Mouse (Mus musculus): Measurements from ENCODE around the gene Bcl7c.
A peak's percentile ranks its signal among the peaks of the same experiment; 100 is the strongest.
"Not testable (repeated sequence)": the region's sequence is repeated elsewhere in the genome, so short reads cannot be mapped to it uniquely, and the experiment has no call there.

Gene Bcl7c

DNA sequence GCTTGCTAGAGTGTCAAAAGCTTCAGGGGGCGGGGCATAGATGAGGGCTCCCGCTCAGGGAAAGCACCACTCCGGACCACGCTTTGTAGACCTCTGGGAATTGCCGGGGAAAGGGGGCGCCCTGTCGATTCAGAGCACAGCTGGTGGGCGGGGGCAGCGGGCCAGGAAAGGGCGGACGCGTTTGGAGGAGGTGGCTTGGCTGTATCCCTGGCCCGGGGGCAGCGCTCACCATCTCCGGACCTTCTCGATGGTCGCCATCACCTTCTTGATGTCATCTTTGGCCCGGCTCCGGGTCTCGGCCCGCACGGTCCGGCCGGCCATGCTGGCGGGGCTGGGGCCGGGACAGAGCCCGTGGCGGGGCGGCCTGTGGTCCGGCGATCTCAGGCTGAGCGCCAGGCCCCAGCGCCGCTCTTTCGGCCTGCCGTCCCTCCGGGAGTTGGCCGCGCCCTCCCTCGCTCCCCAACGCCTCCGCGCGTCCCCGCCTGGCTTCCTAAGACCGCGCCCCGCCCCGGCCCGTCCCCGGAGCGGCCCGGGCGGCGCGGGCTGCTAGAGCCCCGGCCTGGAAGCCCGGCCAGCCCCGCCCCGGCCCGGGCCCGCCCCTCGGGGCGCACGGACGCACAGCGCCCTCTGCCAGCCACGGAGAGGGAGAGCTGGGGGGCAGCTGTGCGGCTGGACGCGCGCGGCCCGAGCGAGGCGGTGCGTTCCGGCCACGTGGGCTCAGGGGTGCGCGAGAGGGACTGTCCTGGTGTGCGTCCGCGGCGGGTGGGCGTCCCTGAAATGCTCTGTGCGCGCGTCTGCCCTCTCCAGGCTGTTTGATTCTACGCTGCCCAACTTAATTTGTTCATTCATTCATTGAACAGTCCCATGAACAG, at the start of gene Bcl7c:
TSS of gene Bcl7c (minus strand) at position 727 of the 872 bp plus-strand sequence.
- DNase-seq (ENCODE audit: low read depth, low spot score), result peak; percentile 82

DNA sequence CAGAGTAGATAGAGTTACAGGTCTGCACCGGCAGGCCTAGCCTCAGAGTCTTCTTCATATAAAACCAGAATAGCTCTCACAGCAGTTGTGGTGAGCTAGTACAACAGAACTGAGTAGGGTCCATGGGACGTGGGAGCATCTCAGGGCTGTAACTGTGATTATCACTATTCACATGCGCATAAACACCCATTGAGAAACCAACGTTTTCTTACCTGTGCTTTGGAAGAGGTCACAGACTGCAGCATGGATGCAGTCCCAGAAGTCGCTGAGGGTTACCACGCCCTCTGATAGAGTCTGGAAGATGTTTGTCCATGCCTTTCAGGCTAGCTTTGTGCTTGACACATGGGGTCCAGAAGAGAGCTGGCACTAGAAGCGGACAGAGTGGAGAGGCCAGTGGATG, 45.0 kb upstream of the Bcl7c start:
- no peak for DNase-seq (ENCODE audit: low read depth, low spot score)

DNA sequence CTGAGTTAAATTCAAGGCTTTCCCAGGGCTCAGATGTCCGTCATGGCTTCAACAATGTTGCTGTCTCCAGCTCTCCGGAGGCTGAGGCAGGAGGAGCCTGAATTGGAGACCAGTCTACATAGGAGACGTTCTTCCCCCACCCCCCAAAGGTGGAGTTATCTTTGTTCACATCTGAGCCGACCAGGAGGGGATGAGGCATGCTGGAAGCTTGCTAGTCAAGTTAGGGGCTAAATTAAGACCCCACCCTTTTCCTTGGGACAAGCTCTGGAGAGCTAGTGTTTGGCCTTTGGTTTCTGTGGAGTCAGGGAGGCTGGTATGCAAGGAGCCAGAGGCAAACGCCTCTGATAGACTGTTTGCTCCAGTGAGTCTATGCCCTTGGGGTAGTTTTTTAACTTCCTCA, 44.4 kb upstream of the Bcl7c start:
- no peak for DNase-seq (ENCODE audit: low read depth, low spot score)

DNA sequence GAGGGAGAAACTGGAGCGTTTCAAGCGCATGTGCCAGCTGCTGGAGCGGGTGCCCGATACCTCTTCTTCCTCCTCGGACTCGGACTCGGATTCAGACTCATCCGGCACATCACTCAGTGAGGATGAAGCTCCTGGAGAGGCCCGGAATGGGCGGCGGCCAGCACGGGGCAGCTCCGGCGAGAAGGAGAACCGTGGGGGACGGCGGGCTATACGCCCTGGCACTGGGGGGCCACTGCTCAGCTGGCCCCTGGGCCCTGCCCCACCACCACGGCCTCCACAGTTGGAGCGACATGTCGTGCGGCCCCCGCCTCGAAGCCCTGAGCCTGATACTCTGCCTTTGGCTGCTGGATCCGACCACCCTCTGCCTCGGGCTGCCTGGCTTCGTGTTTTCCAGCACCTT, 43.3 kb upstream of the Bcl7c start:
- no peak for DNase-seq (ENCODE audit: low read depth, low spot score)

DNA sequence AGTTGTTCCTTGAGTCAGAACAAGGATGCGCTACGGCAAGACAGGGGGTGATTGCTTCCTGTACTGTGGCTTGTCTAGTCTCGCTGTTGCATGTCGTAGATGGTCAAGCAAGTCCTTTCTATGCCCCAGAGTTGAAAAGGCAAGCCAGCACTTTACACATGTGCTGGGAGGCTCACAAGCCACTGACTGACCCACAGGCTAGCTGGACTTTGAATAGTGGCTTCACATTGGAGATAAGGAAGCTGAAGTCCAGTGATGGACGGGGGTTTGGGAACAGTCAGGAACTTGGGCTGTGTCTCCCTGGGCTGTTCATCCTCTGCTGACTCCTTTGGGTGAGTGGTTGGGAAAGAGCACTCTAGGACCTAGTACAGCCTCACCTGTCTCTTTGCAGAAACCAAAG, 42.9 kb upstream of the Bcl7c start:
- DNase-seq (ENCODE audit: low read depth, low spot score), result no peak

DNA sequence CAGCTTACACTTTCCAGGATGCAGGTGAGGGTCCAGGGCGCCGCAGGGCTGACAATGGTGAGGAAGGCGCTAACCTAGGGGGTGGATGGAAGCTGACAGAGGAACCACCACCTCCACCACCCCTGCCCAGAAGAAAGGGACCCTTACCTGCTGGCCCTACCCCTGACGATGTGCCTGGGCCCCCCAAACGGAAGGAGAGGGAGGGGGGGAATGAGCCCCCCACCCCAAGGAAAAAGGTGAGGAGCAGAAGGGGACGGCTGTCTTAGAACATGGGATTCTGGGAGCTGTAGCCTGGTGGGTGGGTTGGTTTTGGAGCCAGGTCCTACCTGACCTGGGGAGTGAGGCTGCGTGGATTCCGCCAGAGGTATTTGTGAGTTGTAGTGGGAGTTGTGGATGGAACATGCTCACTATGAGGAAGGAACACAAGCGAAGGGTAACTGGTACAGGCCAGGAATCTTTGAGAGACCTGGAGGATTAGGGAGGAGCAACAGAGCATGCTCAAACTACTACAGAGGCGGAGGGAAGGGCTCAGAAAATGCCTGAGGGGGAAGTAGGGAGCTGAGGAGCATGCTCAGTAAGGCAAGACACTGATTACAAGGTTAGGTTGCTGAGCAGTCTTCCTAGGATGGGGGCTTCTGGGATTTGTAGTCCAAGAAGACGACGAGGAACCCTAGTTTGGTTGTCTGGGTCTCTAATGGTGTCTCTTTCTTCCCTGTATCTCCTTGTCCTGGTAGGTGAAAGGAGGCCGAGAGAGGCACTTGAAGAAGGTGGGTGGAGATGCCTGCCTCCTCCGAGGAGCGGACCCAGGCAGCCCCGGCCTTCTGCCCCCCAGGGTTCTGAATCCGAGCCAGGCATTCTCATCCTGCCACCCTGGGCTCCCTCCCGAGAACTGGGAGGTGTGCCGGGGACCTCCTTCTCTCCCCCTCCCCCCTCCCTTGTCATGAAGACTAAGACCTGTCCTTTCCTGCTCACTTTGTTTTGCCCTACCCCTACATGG, 41.7 kb upstream of the Bcl7c start:
- DNase-seq (ENCODE audit: low read depth, low spot score), result no peak

DNA sequence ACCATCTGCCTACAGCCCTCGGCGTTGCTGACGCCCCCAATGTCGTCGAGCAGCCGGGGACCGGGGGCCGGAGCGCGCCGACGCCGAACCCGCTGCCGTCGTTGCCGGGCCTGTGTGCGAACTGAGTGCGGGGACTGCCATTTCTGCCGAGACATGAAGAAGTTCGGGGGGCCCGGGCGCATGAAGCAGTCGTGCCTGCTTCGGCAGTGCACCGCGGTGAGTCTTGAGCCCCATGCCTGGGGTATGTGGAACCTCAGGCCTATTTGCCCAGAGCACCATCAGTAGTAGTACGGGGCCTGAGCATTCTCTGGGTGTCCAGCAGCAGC, 39.5 kb upstream of the Bcl7c start:
- DNase-seq (ENCODE audit: low read depth, low spot score), result no peak

DNA sequence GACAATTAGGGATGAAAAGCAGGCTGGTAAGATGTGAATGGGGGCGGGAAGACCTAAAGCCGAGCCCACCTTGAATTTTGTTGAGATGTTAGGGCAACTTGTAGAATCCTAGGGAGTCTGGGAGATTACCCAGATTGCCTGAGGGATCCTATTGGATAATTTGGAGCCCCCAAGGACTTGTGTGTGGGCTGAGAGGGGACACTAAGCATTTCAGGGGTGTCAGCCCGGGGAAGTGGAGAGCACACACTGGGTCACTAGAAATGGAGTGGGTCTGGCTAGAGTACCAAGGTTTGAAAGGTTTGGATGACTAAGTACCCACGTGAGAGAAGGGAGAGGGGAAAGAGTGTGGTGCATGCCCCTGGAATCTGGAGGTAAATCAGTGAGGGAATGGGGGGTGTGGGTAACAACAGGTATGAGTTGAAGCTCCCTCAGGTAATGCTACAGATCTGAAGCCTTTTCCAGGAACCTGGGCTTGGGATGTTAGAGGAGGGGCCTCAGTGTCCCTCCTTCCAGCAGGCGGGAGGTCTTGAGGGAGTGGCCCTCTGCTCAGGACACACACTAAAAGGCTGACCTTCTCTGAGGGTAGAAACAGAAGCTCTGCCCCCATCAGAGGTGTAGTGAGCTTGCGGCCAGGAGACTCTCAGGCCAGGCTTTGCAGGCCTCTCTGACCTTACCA, 39.0 kb upstream of the Bcl7c start:
- no peak for DNase-seq (ENCODE audit: low read depth, low spot score)

DNA sequence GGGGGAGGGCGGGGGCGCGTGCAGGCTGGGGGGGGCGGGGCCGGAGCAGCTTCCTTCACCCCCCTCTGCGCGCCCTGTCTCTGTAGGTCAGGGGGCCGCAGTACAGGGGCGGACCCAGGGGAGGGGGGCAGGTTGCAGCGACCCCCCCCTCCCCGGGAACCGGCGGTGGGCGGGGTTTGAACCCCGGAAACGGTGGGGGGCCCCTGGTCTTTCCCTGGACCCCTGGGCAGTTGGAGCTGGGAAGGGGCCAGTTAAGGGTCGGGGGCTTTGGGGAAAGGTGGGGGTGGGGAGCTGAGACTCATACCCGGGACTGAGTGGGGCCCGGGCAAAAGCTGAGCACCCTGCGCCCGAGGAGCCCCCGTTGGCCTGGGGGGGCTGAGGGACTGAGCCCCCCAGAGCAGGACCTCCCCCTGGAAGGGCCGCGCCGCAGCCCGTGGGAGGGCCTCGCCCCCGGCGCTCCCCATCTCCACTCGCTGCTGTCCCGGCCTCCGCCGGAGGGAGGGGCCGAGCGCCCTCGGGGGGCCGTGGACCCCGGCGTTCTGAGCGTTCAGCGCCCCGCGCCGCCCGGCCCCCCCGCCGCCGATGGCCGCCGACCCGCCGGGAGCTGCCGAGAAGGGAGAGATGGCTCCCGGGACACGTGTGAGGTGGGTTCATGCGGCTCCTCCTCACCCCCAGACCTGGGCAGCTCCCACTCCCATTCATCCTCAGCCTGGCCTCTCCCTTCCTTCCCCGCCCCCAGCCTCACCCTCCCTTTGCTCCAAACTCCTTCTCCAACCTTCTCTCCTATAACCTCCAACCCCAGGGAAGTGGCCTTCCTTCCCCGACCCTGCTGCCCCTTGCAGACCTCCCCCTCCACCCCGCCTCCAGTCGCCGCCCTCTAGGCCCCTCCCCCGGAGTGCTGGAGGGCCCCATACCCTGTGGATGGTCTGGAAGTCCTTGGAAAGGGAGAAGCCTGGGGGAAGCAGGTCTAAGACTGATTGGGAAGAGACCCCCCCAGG, 38.1 kb upstream of the Bcl7c start:
- peak; percentile 30 for DNase-seq (ENCODE audit: low read depth, low spot score)

DNA sequence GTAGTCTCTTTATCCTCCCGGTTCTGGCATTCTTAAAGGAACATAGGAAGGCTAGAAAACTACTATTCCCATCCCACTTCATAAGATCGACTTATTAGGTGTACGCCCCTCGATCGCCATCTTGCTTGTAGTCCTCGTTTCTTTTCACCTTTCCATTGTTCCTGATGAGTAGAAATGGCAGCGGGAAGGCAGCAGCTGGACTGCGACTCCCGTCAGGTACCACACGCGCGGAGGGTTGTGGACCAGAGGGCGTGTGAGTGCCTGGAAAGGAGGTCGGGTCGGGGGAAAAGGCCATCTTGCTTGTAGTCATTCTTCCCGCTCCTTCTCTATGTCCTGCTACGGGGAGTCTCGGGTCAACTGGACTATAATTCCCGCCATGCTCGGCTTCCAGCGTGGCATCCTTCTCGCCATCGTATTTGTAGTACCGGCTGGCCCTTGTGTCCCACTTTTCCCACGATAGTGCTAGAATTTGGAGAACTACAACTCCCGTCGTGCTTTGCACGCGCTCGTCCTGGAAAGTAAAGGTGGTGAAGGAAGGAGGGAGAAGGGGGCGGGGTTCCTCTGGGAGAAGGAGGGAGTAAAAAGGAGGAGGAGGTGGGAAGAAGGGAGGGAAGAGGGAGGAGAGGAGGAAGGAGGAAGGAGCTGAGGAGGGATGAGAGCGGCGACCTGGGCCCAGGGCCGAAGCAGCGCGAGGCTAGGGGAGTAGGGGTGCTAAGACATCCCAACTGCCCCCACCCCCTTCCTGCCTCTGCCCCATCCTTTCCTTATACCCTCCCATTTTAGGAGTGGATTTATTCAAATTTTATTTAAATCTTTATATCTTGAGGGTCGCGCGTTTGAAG, 37.1 kb upstream of the Bcl7c start:
- peak; percentile 81 for DNase-seq (ENCODE audit: low read depth, low spot score)

DNA sequence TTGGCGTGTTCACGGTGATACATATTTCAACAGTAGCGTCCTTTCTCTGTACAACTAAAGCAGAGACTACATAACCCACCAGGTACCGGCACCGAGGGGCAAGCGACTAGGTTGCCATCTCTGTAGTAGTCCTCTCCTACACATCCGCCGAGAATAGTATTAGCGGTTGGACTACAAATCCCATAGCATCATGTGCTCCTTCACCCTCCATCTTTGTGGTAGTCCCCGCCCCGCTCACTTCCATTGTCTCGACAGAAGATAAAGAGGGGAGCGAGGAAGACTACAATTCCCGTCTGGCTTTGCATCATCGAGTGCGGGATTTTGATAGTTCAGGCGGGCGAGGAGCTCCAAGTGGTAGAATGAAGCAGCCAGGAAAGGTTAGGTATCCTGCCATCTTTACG, 36.5 kb upstream of the Bcl7c start:
- DNase-seq (ENCODE audit: low read depth, low spot score), result peak; percentile 93

DNA sequence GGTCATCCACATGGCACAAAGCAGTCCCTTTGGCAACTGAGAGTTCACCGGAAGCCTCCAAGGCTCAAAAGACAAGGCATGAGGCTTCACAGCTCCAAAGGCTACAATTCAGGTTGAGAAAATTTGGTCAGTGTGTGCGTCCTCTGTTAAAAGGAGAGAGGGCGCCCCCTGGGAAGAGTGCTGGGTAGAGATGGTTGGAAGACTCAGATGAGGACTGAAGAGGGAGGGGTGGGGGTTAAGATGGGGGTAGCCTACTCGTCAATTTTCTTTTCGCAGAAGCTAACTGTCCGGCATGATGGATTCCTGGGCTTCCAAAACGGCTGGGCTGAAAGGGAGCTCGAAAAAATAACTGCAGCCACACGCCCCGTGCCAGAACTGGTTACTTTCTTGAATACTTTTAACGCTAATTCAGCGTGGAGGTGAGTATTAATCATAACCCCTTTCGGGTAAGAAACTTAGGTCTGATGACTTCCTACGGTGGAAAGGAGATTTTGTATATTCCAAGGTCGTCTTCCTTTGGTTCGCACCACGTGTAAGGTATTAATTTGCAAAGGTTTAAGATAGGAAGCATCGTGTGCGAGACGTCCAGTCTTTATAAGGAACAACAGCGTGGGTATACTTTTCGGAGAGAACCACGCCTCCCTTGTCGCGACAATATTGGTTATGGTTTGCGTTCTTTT, 35.8 kb upstream of the Bcl7c start, which contains the start of gene Fbxl19:
TSS of gene Fbxl19 (plus strand) at position 178 of the 680 bp plus-strand sequence.
- peak; percentile 75 for DNase-seq (ENCODE audit: low read depth, low spot score)

DNA sequence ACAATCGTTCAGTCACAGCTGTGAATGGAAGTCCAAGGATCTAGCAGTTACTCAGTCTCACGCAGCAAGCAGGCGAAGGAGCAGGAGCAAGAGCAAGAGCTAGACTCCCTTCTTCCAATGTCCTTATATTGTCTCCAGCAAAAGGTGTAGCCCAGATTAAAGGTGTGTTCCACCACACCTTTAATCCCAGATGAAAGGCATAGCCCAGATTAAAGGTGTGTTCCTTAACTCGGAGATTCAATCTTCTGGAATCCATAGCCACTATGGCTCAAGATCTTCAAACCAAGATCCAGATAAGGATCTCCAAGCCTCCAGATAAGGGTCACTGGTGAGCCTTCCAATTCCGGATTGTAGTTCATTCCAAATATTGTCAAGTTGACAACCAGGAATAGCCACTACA, 23.3 kb upstream of the Bcl7c start, which contains the start of gene Ctf2:
TSS of gene Ctf2 (minus strand) at position 101 of the 400 bp plus-strand sequence.
- DNase-seq (ENCODE audit: low read depth, low spot score), result not testable (repeated sequence)

DNA sequence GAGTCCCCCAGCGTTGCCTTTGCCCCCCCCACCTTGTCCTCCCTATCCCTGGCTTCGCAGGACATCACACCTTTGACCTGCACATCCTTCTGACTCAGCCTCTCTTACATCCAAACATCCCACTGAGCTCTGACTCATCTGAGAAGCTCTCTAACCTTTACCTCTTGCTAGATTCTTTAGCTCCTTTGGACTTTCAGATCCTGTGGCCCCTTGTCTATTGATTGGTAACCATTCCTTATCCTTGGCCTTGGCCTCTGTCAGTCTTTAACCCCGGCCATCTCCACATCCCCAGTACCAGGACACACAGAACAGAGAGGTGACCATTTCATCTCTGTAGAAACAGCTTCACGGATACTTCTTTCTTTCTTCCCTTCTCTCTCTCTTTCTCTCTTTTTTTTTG, 21.4 kb upstream of the Bcl7c start:
- no peak for DNase-seq (ENCODE audit: low read depth, low spot score)

DNA sequence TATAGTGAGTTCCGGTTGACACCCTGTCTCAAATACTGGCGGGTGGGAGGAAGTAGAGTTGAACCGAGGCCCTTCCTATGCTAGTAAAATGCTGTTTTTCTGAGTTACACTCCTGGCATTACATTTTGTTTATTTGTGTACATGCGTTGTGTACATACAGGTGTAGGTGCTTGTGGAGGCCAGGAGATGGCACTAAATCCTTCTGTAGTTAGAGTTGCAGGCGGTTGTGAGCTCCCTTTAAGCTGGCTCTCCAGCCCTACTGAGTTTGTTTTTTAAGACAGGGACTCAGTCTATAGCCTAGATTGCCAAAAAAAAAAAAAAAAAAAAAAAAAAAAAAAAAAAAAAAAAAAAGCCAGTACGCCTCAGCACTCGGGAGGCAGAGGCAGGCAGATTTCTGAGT, 19.2 kb upstream of the Bcl7c start:
- DNase-seq (ENCODE audit: low read depth, low spot score), result no peak

DNA sequence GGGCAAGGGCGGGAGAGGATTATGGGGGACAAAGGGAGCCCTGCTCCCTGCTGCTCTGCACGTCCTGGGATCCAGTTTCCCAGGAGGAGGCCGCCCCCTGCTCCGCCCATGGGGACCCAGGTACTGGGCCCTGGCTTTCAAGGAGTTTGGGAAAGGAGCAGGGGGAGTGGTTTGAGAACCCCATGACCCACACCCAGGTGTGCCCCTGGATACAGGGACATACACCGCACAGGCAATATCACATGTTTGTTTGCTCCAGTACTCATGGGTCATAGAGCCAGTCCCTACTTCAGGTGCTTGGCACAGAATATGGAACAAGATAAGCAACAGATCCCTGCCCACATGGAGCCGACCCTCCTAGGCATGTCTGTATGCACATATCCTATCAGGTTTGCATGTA, 17.2 kb upstream of the Bcl7c start:
- DNase-seq (ENCODE audit: low read depth, low spot score), result no peak

DNA sequence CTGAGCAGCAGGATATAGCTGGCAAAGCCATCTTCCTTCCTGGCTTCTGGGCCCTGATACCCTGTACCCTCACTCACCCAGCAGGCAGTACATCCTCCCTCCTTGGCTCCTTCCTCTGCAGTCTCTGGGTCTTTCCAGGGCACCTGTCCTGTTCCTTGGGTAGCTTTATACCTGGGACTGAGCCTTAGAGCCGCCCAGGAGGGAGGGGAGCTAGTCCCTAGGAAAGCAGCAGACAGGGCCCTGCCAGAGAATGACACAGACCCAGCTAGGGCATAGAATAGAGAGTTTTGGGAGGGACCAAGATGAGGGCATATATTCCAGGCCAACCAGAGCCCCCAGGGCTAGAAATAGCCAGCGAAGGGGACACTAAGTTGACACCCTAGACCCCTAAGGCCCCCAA, 16.8 kb upstream of the Bcl7c start:
- no peak for DNase-seq (ENCODE audit: low read depth, low spot score)

DNA sequence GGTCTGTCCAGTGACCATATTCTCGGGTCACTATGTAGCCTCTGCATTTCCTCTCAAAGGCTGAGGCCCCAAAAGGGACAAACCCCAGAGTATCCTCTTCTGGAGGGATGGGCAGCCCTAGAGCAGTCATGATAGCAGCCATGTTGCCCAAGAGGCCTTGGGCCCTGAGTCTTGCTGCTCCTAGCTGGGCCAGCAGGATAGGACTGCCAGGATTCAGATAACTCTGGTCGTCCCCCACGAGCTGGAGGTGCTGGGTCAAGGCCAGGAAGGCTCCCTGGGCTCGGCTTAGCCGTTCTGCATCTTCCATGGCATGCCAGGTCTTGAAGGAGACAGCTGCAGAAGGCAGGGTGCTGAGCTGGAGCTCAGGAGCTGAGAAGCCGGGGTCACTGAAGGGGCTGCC, 10.5 kb upstream of the Bcl7c start:
- DNase-seq (ENCODE audit: low read depth, low spot score), result no peak

DNA sequence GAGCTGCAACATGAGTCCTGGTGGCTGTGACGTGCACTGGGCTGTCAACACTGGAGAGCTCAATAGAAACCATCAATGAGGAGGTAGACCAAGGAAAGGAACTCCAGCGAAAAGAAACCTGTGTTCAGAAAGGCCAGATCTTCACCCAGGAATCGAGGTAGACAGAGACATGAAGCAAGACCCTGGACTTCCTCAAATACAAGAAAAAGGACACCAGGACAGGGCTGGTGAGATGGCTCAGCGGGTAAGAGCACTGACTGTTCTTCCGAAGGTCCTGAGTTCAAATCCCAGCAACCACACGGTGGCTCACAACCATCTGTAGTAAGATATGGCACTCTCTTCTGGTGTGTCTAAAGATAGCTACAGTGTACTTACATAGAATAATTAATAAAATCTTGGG, 9.6 kb upstream of the Bcl7c start:
- DNase-seq (ENCODE audit: low read depth, low spot score), result no peak

Measured in CD4-positive, CD25-positive, alpha-beta regulatory T cell, adult 2 months (primary cell).